Mouse (Mus musculus): ENCODE data around the gene Chst13. TPM values are rescaled to one million over a fixed set of nuclear protein-coding genes. Genes with fewer than 3 reads are reported as not detected.

Chst13 gene
- polyA plus RNA-seq, 1 experiment: 0.28 TPM

GRCm38 (mm10) chr6:90306315-90306975 lies 18.5 kb downstream of the Chst13 start:
- 76% methylated on average over 6 of the region's 6 CpGs for WGBS
- Histone ChIP-seq H3K4me3 (replicated peaks; ENCODE audit: extremely low read depth, low read depth, low read length) (no peak overlapping the region), H3K4me1 (ENCODE audit: control insufficient read depth, insufficient read depth, low read length) (no peaks in the 10 kb centered on the region)
- TF ChIP-seq CTCF (IDR thresholded peaks at IDR 0.05; ENCODE audit: insufficient read depth, low read length) (no peak), POLR2A (IDR thresholded peaks at IDR 0.05; ENCODE audit: borderline replicate concordance, extremely low read depth, low read depth, low read length) (no peak)
- DNase-seq: no peak

- WGBS: 88% methylated on average over 1 of the region's 1 CpGs
- Histone ChIP-seq H3K4me1 (ENCODE audit: control insufficient read depth, insufficient read depth, low read length) (no peaks in the 10 kb centered on the region), H3K4me3 (replicated peaks; ENCODE audit: extremely low read depth, low read depth, low read length) (no peak within 1 kb of the TSS)
- DNase-seq: no peak
- no peak for TF ChIP-seq CTCF (IDR thresholded peaks at IDR 0.05; ENCODE audit: insufficient read depth, low read length)
- no peak for TF ChIP-seq POLR2A (IDR thresholded peaks at IDR 0.05; ENCODE audit: borderline replicate concordance, extremely low read depth, low read depth, low read length)
Measured at GRCm38 (mm10) chr6:90300919-90301318, 24.1 kb downstream of the Chst13 start, which contains the start of gene BC048671. BC048671 (plus strand) TSS chr6:90301219.

GRCm38 (mm10) chr6:90288265-90288664 lies 36.7 kb downstream of the Chst13 start:
- H3K4me1 ChIP-seq (ENCODE audit: control insufficient read depth, insufficient read depth, low read length): no peaks in the 10 kb centered on the region
- WGBS: 51% methylated on average over 12 of the region's 12 CpGs
- no peak for TF ChIP-seq POLR2A (IDR thresholded peaks at IDR 0.05; ENCODE audit: borderline replicate concordance, extremely low read depth, low read depth, low read length)
- no peak for TF ChIP-seq CTCF (IDR thresholded peaks at IDR 0.05; ENCODE audit: insufficient read depth, low read length)
- no peak for DNase-seq
- no peak overlapping the region for H3K4me3 ChIP-seq (replicated peaks; ENCODE audit: extremely low read depth, low read depth, low read length)

Other genes with a start within 250 kb of the Chst13 start
- gene Vmn1r49, start 246.7 kb downstream of the Chst13 start, polyA plus RNA-seq (2012; rRNA removed): not detected in 2 replicates
- gene Vmn1r50, start 223.8 kb downstream of the Chst13 start, polyA plus RNA-seq (2012; rRNA removed): not detected in 2 replicates
- gene Vmn1r51, start 202.6 kb downstream of the Chst13 start, polyA plus RNA-seq (2012; rRNA removed): not detected in 2 replicates
- gene Vmn1r52, start 150.4 kb downstream of the Chst13 start, polyA plus RNA-seq (2012; rRNA removed): not detected in 2 replicates
- not detected in 2 replicates for gene V1ra8, start 122.4 kb downstream of the Chst13 start, polyA plus RNA-seq (2012; rRNA removed)
- gene Vmn1r53, start 100.7 kb downstream of the Chst13 start, polyA plus RNA-seq (2012; rRNA removed): 0.10 and 0.34 TPM in 2 replicates
- gene Vmn1r54, start 78.9 kb downstream of the Chst13 start, polyA plus RNA-seq (2012; rRNA removed): not detected in 2 replicates
- not detected in 2 replicates for gene BC048671, start 24.0 kb downstream of the Chst13 start, polyA plus RNA-seq (2012; rRNA removed)
- 0.08 and 0.12 TPM in 2 replicates for gene Uroc1, start 8.1 kb upstream of the Chst13 start, polyA plus RNA-seq (2012; rRNA removed)
- gene Zxdc, start 44.3 kb upstream of the Chst13 start, polyA plus RNA-seq (2012; rRNA removed): 20.3 and 37.6 TPM in 2 replicates
- 5.6 and 8.0 TPM in 2 replicates for gene Cfap100, start 103.6 kb upstream of the Chst13 start, polyA plus RNA-seq (2012; rRNA removed)
- gene Klf15, start 137.4 kb upstream of the Chst13 start, polyA plus RNA-seq (2012; rRNA removed): 55.7 and 145 TPM in 2 replicates
- 14.7 and 17.9 TPM in 2 replicates for gene Aldh1l1, start 161.2 kb upstream of the Chst13 start, polyA plus RNA-seq (2012; rRNA removed)